Mouse (Mus musculus) T-cell, adult 2 months (primary cell): ENCODE measurements around the gene Platr17.
"Not testable (repeated sequence)": the region's sequence is repeated elsewhere in the genome, so short reads cannot be mapped to it uniquely, and the experiment has no call there.

Experiments used
- DNase-seq: peaks from one replicate; pipeline ENCODE4 v3.0.0; 2022; ENCODE audit warnings: low spot score

Gene Platr17

GRCm38 (mm10) chr17:33904835-33905234 is at the start of gene Platr17:
TSS of gene Platr17 (plus strand) at chr17:33905135.
- not testable (repeated sequence) for DNase-seq

GRCm38 (mm10) chr17:33857816-33858215 is 47.1 kb upstream of the Platr17 start:
- no peak for DNase-seq

GRCm38 (mm10) chr17:33865330-33866030 is 39.5 kb upstream of the Platr17 start:
- peak; percentile 81 for DNase-seq

- not testable (repeated sequence) for DNase-seq
Observed at GRCm38 (mm10) chr17:33873537-33873936, 31.4 kb upstream of the Platr17 start, which contains the start of gene Gm7029. TSS of gene Gm7029 (plus strand) at chr17:33873837.

- no peak for DNase-seq
Observed at GRCm38 (mm10) chr17:33874411-33874810, 30.5 kb upstream of the Platr17 start.

- DNase-seq, result not testable (repeated sequence)
Observed at GRCm38 (mm10) chr17:33875797-33876196, 29.1 kb upstream of the Platr17 start.

GRCm38 (mm10) chr17:33884320-33884719 is 20.6 kb upstream of the Platr17 start:
- DNase-seq, result not testable (repeated sequence)

GRCm38 (mm10) chr17:33887802-33888201 is 17.1 kb upstream of the Platr17 start:
- not testable (repeated sequence) for DNase-seq

GRCm38 (mm10) chr17:33888230-33888629 is 16.7 kb upstream of the Platr17 start:
- not testable (repeated sequence) for DNase-seq

GRCm38 (mm10) chr17:33889941-33890532 is 14.9 kb upstream of the Platr17 start:
- not testable (repeated sequence) for DNase-seq

GRCm38 (mm10) chr17:33890533-33891059 is 14.3 kb upstream of the Platr17 start, which contains the start of gene Kifc1:
TSS of gene Kifc1 (minus strand) at chr17:33890661.
- DNase-seq, result peak; percentile 100

GRCm38 (mm10) chr17:33891357-33891756 is 13.6 kb upstream of the Platr17 start:
- no peak for DNase-seq

GRCm38 (mm10) chr17:33891892-33892291 is 13.0 kb upstream of the Platr17 start:
- DNase-seq, result peak; percentile 35

GRCm38 (mm10) chr17:33892429-33892828 is 12.5 kb upstream of the Platr17 start:
- no peak for DNase-seq

- not testable (repeated sequence) for DNase-seq
Observed at GRCm38 (mm10) chr17:33893011-33893410, 11.9 kb upstream of the Platr17 start.

- peak; percentile 63 for DNase-seq
Observed at GRCm38 (mm10) chr17:33897114-33897794, 7.7 kb upstream of the Platr17 start.

- DNase-seq, result not testable (repeated sequence)
Observed at GRCm38 (mm10) chr17:33898193-33898592, 6.7 kb upstream of the Platr17 start.

- no peak for DNase-seq
Observed at GRCm38 (mm10) chr17:33899642-33900041, 5.3 kb upstream of the Platr17 start.

GRCm38 (mm10) chr17:33900281-33900988 is 4.5 kb upstream of the Platr17 start:
- no peak for DNase-seq

GRCm38 (mm10) chr17:33900989-33901314 is 4.0 kb upstream of the Platr17 start:
- no peak for DNase-seq

GRCm38 (mm10) chr17:33901653-33902052 is 3.3 kb upstream of the Platr17 start:
- DNase-seq, result no peak

- no peak for DNase-seq
Observed at GRCm38 (mm10) chr17:33902079-33902478, 2.9 kb upstream of the Platr17 start.
